Mouse (Mus musculus) thymus, adult 2 months (tissue): ENCODE measurements around the gene Mfsd2a.

Experiments used
- CTCF ChIP-seq: fragments of 200-500 bp; IDR thresholded peaks from 2 replicates; pipeline ENCODE4 v1.5.1; 2012; ENCODE audit warnings: mild to moderate bottlenecking, control low read depth, low read length, moderate library complexity, borderline replicate concordance; ENCODE audit not compliant: control insufficient read depth, poor library complexity, insufficient read depth; ENCODE audit errors: extremely low read depth
- POLR2A ChIP-seq: fragments of 200-500 bp; IDR thresholded peaks from 2 replicates; pipeline ENCODE4 v1.6.1; 2012; ENCODE audit warnings: mild to moderate bottlenecking, low read length, control low read depth, moderate library complexity; ENCODE audit not compliant: control insufficient read depth, poor library complexity, insufficient read depth; ENCODE audit errors: extremely low read depth

DNA sequence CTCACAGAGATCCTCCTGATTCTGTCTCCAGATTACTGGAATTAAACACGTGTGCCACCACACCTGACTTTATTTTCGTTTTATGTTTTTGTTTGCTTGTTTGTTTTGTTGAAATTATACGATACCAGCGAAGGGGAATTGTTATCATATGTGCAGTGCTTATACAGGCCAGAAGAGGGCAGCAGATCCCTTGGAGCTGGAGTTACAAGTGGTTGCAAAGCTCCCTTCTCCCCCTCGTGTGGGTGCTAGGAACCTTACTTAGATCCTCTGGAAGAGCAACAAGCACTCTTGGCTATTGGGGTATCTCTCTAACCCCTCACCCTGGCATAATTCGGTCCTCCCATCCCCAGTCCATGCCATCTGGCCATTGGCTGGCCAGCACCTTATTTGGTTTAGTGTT, 50.4 kb downstream of the Mfsd2a start:
- TF ChIP-seq POLR2A: no peak
- TF ChIP-seq CTCF: no peak; the same call in 1 of the 2 replicates
